ENCODE assay signal across 33 mouse cellular contexts in the genomic region with DNA sequence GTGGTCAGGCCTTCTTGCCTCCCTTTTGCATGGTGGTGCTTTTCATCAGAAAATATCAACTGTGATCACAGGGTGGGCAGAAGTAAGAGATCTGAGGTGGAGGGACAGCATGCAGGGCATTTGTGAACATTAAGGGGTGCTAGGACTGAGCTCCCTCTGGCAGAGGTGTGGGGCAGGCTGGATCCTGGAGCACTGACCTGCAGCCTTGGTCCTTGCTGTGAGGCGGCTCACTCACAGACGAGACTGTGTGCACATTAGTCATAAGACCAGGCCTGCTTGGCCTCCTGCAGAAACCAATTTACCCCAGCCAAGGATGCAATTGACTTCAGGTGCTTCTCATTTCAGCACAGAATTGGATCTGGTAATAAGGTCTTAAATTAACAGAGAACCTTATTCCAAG. TPM values are rescaled to one million over a fixed set of nuclear protein-coding genes. Genes with fewer than 3 reads are reported as not detected.
DNase-seq lines count a peak whose midpoint lies in the region; ATAC-seq and TF ChIP-seq lines count a peak whose summit lies in the region.
"Had no signal": no experiment of that assay in that cellular context is flagged by ENCODE, and none has a peak within 500 bp of the region (broad histone marks: within the 10 kb centered on the region; RNA-seq: fewer than 3 reads in every experiment).

No protein-coding gene starts in this region.

- no peak for ATAC-seq in hindbrain, embryonic 13.5 days (ENCODE audit: low FRiP score)
- no peak for ATAC-seq in hindbrain, postnatal 0 days
- ATAC-seq in forebrain, embryonic 16.5 days: no peak
- ATAC-seq: CD4-positive, CD25-positive, alpha-beta regulatory T cell, adult 4 months; forebrain, embryonic 13.5 days; intestine, embryonic 15.5 days had no signal

- WGBS in hindbrain, embryonic 13.5 days: 76% methylated on average over 2 of the region's 2 CpGs
- WGBS in hindbrain, postnatal 0 days: 53% methylated on average over 2 of the region's 2 CpGs
- WGBS in macrophage (ENCODE audit: missing documents): 85% methylated on average over 2 of the region's 2 CpGs
- 90% methylated on average over 2 of the region's 2 CpGs for WGBS in forebrain, embryonic 16.5 days

- peaks cover 35% of the 10 kb centered on the region for H3K4me1 ChIP-seq in hindbrain, embryonic 13.5 days (replicated peaks)
- H3K4me1 ChIP-seq in hindbrain, postnatal 0 days (ENCODE audit: insufficient read depth, low read length): no peaks in the 10 kb centered on the region
- no peaks in the 10 kb centered on the region; the same call in 1 of the 2 replicates for H3K4me1 ChIP-seq in testis, adult 2 months (ENCODE audit: control insufficient read depth, insufficient read depth, low read length)
- H3K4me1 ChIP-seq in forebrain, embryonic 16.5 days (replicated peaks; ENCODE audit: control insufficient read depth, insufficient read depth, low read length): peaks cover 28% of the 10 kb centered on the region

- DNase-seq in hindbrain, postnatal 0 days (ENCODE audit: low spot score): no peak
- DNase-seq in left cerebral cortex, adult 2 months (ENCODE audit: extremely low spot score in 1 of 2, low spot score in 2 of 2): no peak
- no peak for DNase-seq in left cerebral cortex, postnatal 14 days (ENCODE audit: low spot score in 2 of 2)
- no peak for DNase-seq in testis, postnatal 10 days (ENCODE audit: low spot score)
- DNase-seq: cerebellum, adult 11 months; cerebellum, postnatal 10 days; gastrocnemius, postnatal 25 days; heart, adult 11 months; kidney, adult 2 months; kidney, postnatal 10 days; left cerebral cortex, postnatal 4 days; lung, embryonic 14.5 days; lung, postnatal 14 days; right cerebral cortex, postnatal 4 days; thymus, postnatal 4 days had no signal

- no peaks in the 10 kb centered on the region for H3K27me3 ChIP-seq in hindbrain, embryonic 13.5 days
- no peaks in the 10 kb centered on the region for H3K27me3 ChIP-seq in hindbrain, postnatal 0 days (ENCODE audit: insufficient read depth, low read length)
- H3K27me3 ChIP-seq in testis, adult 2 months (ENCODE audit: control insufficient read depth, insufficient read depth, low read length): no peaks in the 10 kb centered on the region
- no peaks in the 10 kb centered on the region for H3K27me3 ChIP-seq in forebrain, embryonic 16.5 days (replicated peaks; ENCODE audit: control insufficient read depth, insufficient read depth, low read length)
- H3K27me3 ChIP-seq: forebrain, embryonic 13.5 days; heart, embryonic 15.5 days; hindbrain, embryonic 12.5 days; intestine, embryonic 15.5 days; liver, embryonic 15.5 days; midbrain, embryonic 12.5 days; neural tube, embryonic 12.5 days had no signal

- H3K4me2 ChIP-seq in hindbrain, embryonic 13.5 days: no peak overlapping the region
- H3K4me2 ChIP-seq in hindbrain, postnatal 0 days (ENCODE audit: low read depth, low read length): no peak overlapping the region
- no peak overlapping the region for H3K4me2 ChIP-seq in forebrain, embryonic 16.5 days (ENCODE audit: low read length)
- H3K4me2 ChIP-seq: forebrain, embryonic 13.5 days; heart, embryonic 15.5 days; hindbrain, embryonic 12.5 days; intestine, embryonic 15.5 days; liver, embryonic 15.5 days; lung, embryonic 14.5 days; midbrain, embryonic 12.5 days; neural tube, embryonic 12.5 days had no signal

- TF ChIP-seq POLR2A in testis, adult 2 months (IDR thresholded peaks at IDR 0.05; ENCODE audit: control insufficient read depth, low read depth, low read length): no peak

- H3K79me2 ChIP-seq in macrophage (ENCODE audit: inconsistent target): peaks cover 47% of the 10 kb centered on the region

- H3K36me3 ChIP-seq in hindbrain, embryonic 13.5 days: peaks cover 83% of the 10 kb centered on the region
- peaks cover 29% of the 10 kb centered on the region for H3K36me3 ChIP-seq in hindbrain, postnatal 0 days (ENCODE audit: insufficient read depth, low read length)
- no peaks in the 10 kb centered on the region for H3K36me3 ChIP-seq in testis, adult 2 months (ENCODE audit: control insufficient read depth, insufficient read depth, low read length)
- peaks cover 3% of the 10 kb centered on the region; the same call in 1 of the 2 replicates for H3K36me3 ChIP-seq in macrophage (ENCODE audit: inconsistent target)
- peaks cover 19% of the 10 kb centered on the region for H3K36me3 ChIP-seq in forebrain, embryonic 16.5 days (ENCODE audit: control insufficient read depth, insufficient read depth)
- H3K36me3 ChIP-seq: heart, embryonic 10.5 days; heart, embryonic 15.5 days; intestine, embryonic 15.5 days; liver, embryonic 15.5 days had no signal

- intact Hi-C loops in left cerebral cortex, adult 2 months (cut with DNase I): no loop called here
- intact Hi-C loops in left cerebral cortex, postnatal 14 days (cut with DNase I): no loop called here

- H3K9ac ChIP-seq in hindbrain, embryonic 13.5 days: no peak overlapping the region
- H3K9ac ChIP-seq in hindbrain, postnatal 0 days (replicated peaks; ENCODE audit: low read length): no peak overlapping the region
- H3K9ac ChIP-seq in forebrain, embryonic 16.5 days (replicated peaks; ENCODE audit: low read depth, low read length): no peak overlapping the region
- H3K9ac ChIP-seq: forebrain, embryonic 13.5 days; heart, embryonic 15.5 days; hindbrain, embryonic 12.5 days; intestine, embryonic 15.5 days; liver, embryonic 15.5 days; lung, embryonic 14.5 days; midbrain, embryonic 12.5 days; neural tube, embryonic 12.5 days had no signal

- H3K4me3 ChIP-seq in hindbrain, embryonic 13.5 days: no peak overlapping the region
- no peak overlapping the region for H3K4me3 ChIP-seq in hindbrain, postnatal 0 days (ENCODE audit: low read length)
- no peak overlapping the region for H3K4me3 ChIP-seq in left cerebral cortex, adult 2 months
- no peak overlapping the region for H3K4me3 ChIP-seq in testis, adult 2 months (ENCODE audit: control insufficient read depth, low read depth, low read length)
- H3K4me3 ChIP-seq in macrophage (ENCODE audit: inconsistent target): no peak overlapping the region
- H3K4me3 ChIP-seq in forebrain, embryonic 16.5 days (replicated peaks; ENCODE audit: low read length): no peak overlapping the region
- H3K4me3 ChIP-seq: erythroblast, embryonic 14.5 days; forebrain, embryonic 13.5 days; heart, embryonic 10.5 days; heart, embryonic 15.5 days; hindbrain, embryonic 12.5 days; intestine, embryonic 15.5 days; liver, embryonic 15.5 days; midbrain, embryonic 12.5 days; neural tube, embryonic 12.5 days had no signal

- H3K9me3 ChIP-seq in hindbrain, embryonic 13.5 days: no peaks in the 10 kb centered on the region
- no peaks in the 10 kb centered on the region for H3K9me3 ChIP-seq in hindbrain, postnatal 0 days (ENCODE audit: low read length)
- H3K9me3 ChIP-seq in forebrain, embryonic 16.5 days (ENCODE audit: control insufficient read depth, low read length): no peaks in the 10 kb centered on the region
- H3K9me3 ChIP-seq: forebrain, embryonic 13.5 days; heart, embryonic 10.5 days; heart, embryonic 15.5 days; hindbrain, embryonic 12.5 days; intestine, embryonic 15.5 days; liver, embryonic 15.5 days; midbrain, embryonic 12.5 days; neural tube, embryonic 12.5 days had no signal

- TF ChIP-seq CTCF in hindbrain, postnatal 0 days (IDR thresholded peaks at IDR 0.05; ENCODE audit: low read depth): no peak
- TF ChIP-seq CTCF in left cerebral cortex, adult 2 months (IDR thresholded peaks at IDR 0.05): no peak
- no peak for TF ChIP-seq CTCF in testis, adult 2 months (IDR thresholded peaks at IDR 0.05; ENCODE audit: control insufficient read depth, insufficient read depth, insufficient replicate concordance, low read depth, low read length)

- H3K27ac ChIP-seq in hindbrain, embryonic 13.5 days: peak overlapping the region; percentile 53
- H3K27ac ChIP-seq in hindbrain, postnatal 0 days: no peak overlapping the region
- peak overlapping the region; percentile 36 for H3K27ac ChIP-seq in left cerebral cortex, adult 2 months
- H3K27ac ChIP-seq in testis, adult 2 months (ENCODE audit: control insufficient read depth, insufficient read depth, low read depth, low read length): peak overlapping the region; percentile 65
- H3K27ac ChIP-seq in macrophage: 0 out of 2 replicates have a peak overlapping the region, but pooled peaks have one; percentile 8
- H3K27ac ChIP-seq in forebrain, embryonic 16.5 days (ENCODE audit: low read length): no peak overlapping the region
- H3K27ac ChIP-seq: forebrain, embryonic 13.5 days; heart, embryonic 10.5 days; heart, embryonic 15.5 days; intestine, embryonic 15.5 days; liver, embryonic 15.5 days; midbrain, embryonic 12.5 days; neural tube, embryonic 12.5 days; stomach, postnatal 0 days had no signal

RNA-seq across cellular contexts. Expression of a gene that starts 39.8 kb away (rescaled TPM):
- 4.4 and 5.0 TPM in 2 replicates for polyA plus RNA-seq in hindbrain, embryonic 13.5 days (2015; fragmentation: Nextera tagmentation; extraction: Ambion mirVana)
- 13.9 and 16.2 TPM in 2 replicates for total RNA-seq in hindbrain, postnatal 0 days (2014; rRNA removed)
- 17.4 and 21.8 TPM in 2 replicates for polyA plus RNA-seq in hindbrain, postnatal 0 days (2015; fragmentation: Nextera tagmentation; extraction: Ambion mirVana)
- 1 to 10 TPM; 6.3 to 7.4 TPM for total RNA-seq in left cerebral cortex, adult 2 months (2021)
- 10 to 100 TPM; 10.7 to 10.9 TPM for total RNA-seq in left cerebral cortex, postnatal 14 days (2021)
- 0.20 and 0.24 TPM in 2 replicates for polyA plus RNA-seq in testis, adult 2 months (2012; rRNA removed)
- total RNA-seq in macrophage (2018; cell fraction: chromatin; rRNA removed): not detected
- not detected for total RNA-seq in macrophage (2018; cell fraction: cytosol; rRNA removed)
- not detected for total RNA-seq in macrophage (2018; cell fraction: nucleus; rRNA removed)
- not detected in 3 replicates for polyA plus RNA-seq in macrophage (2018)
- polyA plus RNA-seq in forebrain, embryonic 16.5 days (2015; fragmentation: Nextera tagmentation; extraction: Ambion mirVana): 8.7 and 12.4 TPM in 2 replicates
- total RNA-seq: gastrocnemius, adult 18-20 months; gastrocnemius, postnatal 25 days; heart, postnatal 25 days; liver, adult 2 months had no signal
- polyA plus RNA-seq: erythroblast, embryonic 14.5 days; liver, adult 2 months; liver, embryonic 15.5 days had no signal

Comparison
In these comparisons a context has a peak if more than half of its experiments do, and no peak if none do; other contexts are left out.
1. H3K27ac ChIP-seq: peak in hindbrain, embryonic 13.5 days (single experiment), left cerebral cortex, adult 2 months (single experiment), testis, adult 2 months (single experiment) and macrophage (single experiment); none in hindbrain, postnatal 0 days (single experiment) and forebrain, embryonic 16.5 days (single experiment).